Mouse (Mus musculus): ENCODE measurements at regions not wholly inside any gene's neighbourhood (a gene's known extent, or its start where the extent isn't known, plus 50 kb on each side); places are given as distances from the start of the nearest gene placed in this dataset.

GRCm38 (mm10) chr8:12000459-12000789 lies 160.2 kb downstream of the Tex29 start:
- no peak for TF ChIP-seq CTCF (conservative IDR thresholded peaks at IDR 0.05; ENCODE audit: insufficient read depth, insufficient read length, low read depth, low read length)
- TF ChIP-seq POLR2A (IDR thresholded peaks at IDR 0.05; ENCODE audit: low read depth, low read length) = no peak
